Mouse (Mus musculus): Measurements from ENCODE around the gene Pkn1. TPM values are rescaled to one million over a fixed set of nuclear protein-coding genes. Genes with fewer than 3 reads are reported as not detected.
A peak's percentile ranks its signal among the peaks of the same experiment; 100 is the strongest.

Pkn1 gene
- polyA plus RNA-seq, 1 experiment from 2014 or later, result 21.5 TPM

DNA sequence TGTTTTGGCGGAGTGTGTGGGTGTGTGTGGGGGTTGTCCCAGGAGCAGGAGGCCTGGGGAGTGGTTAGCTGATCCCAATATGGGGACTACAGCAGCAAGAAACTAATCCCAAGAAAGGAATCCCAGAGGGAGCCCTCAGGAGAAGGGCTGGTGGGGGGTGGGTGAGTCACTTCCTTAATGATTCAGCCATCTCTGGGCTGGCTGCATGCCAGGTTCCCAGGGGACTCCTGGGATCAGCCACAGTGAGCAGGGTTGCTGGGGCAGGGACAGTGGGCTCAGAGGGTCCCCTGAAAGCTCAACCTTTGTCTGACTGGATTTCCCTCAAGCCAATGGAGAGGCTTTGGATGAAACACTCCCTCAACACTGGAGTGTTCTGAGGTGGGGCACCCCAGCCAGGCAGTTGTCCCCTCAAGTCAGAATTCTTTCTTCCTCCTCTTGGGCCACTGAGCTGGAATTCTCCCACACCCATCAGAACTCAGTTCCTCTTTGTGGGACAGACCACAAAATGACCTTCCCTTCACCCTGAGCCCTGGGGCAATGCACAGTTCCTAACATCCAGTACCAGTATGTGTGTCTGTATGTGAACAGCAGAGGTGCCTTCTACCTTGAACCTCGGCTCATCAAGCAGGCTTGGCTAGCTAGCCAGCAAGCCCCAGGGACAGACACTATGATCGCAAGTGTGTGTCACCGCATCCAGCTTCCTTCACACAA, 39.0 kb upstream of the Pkn1 start:
- 80% methylated on average over 4 of the region's 4 CpGs for WGBS
- H3K9me3 ChIP-seq, result no peaks in the 10 kb centered on the region
- DNase-seq (ENCODE audit: low spot score), result no peak
- H3K27me3 ChIP-seq (ENCODE audit: insufficient read depth, poor library complexity, severe bottlenecking), result peaks cover 17% of the 10 kb centered on the region; the same call in 1 of the 2 replicates
- no peaks in the 10 kb centered on the region for H3K36me3 ChIP-seq
- peak overlapping the region; percentile 49; the same call in 1 of the 2 replicates for H3K27ac ChIP-seq
- no peak overlapping the region for H3K4me3 ChIP-seq
- H3K4me1 ChIP-seq, result peaks cover 38% of the 10 kb centered on the region

DNA sequence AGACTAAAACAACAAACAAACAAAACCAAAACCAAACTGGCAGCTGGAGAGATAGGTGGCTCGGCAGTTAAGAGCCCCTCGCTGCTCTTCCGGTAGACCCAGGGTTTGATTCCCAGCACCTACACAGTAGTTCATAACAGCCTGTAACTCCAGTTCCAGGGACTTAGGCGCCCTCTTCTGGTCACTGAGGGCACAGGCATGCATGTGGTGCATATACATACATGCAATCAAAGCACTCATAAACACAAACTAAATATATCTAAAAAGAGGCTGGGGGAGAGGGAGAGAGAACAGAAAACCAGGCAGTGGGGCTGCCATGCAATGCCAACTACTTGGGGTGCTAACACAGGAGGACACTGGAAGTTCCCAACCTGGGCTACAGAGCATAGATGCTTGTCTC, 38.4 kb upstream of the Pkn1 start:
- Histone ChIP-seq H3K27me3 (ENCODE audit: insufficient read depth, poor library complexity, severe bottlenecking) (peaks cover 14% of the 10 kb centered on the region; the same call in 1 of the 2 replicates), H3K36me3 (no peaks in the 10 kb centered on the region), H3K4me3 (no peak overlapping the region), H3K4me1 (peaks cover 38% of the 10 kb centered on the region), H3K9me3 (no peaks in the 10 kb centered on the region), H3K27ac (no peak overlapping the region)
- 92% methylated on average over 4 of the region's 4 CpGs for WGBS
- DNase-seq (ENCODE audit: low spot score), result no peak

DNA sequence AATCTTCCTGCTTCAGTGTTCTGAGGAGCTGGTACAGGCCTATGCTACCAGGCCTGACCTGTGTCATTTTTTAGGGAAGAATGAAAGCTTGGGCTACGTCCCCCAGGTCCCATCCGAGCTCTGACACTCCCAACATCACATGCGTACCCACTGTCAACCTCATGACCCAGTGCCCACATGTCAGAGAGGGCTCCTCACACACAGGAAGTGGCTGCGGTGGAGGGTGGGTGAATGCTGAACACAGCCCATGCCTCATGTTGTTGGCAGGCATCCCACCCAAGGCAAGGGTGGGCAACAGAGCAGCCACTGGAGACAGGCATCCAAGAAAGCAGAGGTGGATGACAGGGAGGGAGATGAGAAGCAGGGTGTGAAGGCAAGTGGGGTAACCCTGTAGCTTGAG, 37.7 kb upstream of the Pkn1 start:
- H3K36me3 ChIP-seq, result peaks cover 4% of the 10 kb centered on the region; the same call in 1 of the 2 replicates
- no peak overlapping the region for H3K4me3 ChIP-seq
- no peak overlapping the region for H3K27ac ChIP-seq
- H3K27me3 ChIP-seq (ENCODE audit: insufficient read depth, poor library complexity, severe bottlenecking), result peaks cover 8% of the 10 kb centered on the region; the same call in 1 of the 2 replicates
- no peak for DNase-seq (ENCODE audit: low spot score)
- 91% methylated on average over 4 of the region's 4 CpGs for WGBS
- H3K9me3 ChIP-seq, result no peaks in the 10 kb centered on the region
- H3K4me1 ChIP-seq, result peaks cover 38% of the 10 kb centered on the region

DNA sequence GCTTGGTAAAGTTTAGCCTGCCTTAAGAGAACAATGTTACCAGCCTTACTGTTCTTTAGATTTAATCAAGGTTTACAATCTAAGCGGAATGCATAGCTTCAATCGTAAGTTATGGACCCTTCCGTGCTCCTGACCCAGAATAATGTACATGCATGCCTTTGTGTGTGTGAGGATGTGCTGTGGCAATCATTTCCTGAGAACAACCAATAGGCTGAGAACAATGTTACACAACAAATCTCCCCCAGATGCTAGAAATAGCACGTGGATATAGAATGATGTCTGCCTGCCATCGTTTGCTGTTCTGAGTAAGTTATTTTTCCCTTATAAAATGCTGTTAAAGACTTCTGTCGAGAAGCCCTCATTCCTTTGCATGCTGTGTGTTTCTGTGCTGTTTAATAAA, 33.9 kb upstream of the Pkn1 start:
- no peak for DNase-seq (ENCODE audit: low spot score)
- peaks cover 13% of the 10 kb centered on the region for H3K4me1 ChIP-seq
- H3K4me3 ChIP-seq, result no peak overlapping the region
- 82% methylated on average over 6 of the region's 6 CpGs for WGBS
- H3K9me3 ChIP-seq, result no peaks in the 10 kb centered on the region
- H3K36me3 ChIP-seq, result peaks cover 20% of the 10 kb centered on the region; the same call in 1 of the 2 replicates
- peaks cover 6% of the 10 kb centered on the region; the same call in 1 of the 2 replicates for H3K27me3 ChIP-seq (ENCODE audit: insufficient read depth, poor library complexity, severe bottlenecking)
- H3K27ac ChIP-seq, result no peak overlapping the region

DNA sequence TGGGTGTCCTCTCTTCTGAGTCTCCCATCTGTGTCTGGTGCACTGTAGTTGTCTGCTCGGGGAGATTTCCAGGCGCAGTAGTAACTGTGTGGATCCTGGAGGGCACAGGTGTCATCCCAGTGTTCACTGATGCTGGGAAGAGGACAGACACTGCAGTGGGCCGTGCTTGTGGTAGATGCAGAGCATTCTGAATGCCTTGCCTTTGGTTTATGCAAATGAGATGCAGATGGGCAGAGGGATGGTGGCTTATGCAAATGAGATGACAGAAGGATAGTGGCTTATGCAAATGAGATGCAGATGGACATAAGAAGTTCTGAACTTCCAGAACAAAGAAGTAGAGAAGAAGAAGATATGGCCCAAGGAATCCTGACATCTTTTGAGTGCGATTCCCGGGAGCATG, 32.9 kb upstream of the Pkn1 start:
- 71% methylated on average over 5 of the region's 5 CpGs for WGBS
- peaks cover 23% of the 10 kb centered on the region; the same call in 1 of the 2 replicates for H3K36me3 ChIP-seq
- no peak for DNase-seq (ENCODE audit: low spot score)

DNA sequence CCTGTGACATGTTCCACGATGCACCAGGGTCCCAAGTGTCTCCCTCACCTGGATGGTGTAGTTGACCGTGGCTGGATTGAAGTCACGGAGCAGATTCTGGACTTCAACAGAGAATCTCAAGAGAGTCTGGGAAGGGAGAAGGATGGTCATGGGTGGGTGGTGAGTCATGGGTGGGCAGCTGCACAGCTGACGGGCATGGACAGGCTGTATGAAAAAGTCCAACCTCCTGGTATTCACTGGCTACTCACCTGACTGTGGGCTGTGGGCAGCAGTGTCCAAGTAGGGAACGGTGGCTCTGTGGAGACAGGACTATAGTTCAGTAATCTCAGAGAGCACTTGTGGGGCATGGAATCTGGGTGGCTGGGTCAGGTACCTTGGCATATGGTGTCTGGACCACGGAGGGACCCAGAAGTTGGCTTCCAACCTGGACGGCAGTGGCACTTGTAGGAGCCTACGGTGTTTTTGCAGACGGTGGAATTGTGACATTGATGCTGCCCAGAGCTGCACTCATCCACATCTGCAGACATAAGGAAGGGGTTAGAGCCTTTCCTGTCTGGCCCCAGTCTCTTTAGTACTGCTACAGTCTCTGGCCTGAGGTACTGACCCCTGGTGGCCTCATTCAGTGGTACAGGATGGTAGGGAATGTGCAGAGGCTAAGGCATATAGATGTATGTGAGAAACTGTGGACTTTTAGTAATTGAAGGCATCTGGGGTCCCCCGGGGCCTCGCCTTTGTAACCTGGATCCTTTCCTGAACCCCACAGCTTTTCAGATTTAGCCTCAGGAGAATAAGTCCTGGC, 30.2 kb upstream of the Pkn1 start:
- Histone ChIP-seq H3K4me3 (no peak overlapping the region), H3K36me3 (peaks cover 42% of the 10 kb centered on the region), H3K27ac (no peak overlapping the region), H3K27me3 (ENCODE audit: insufficient read depth, poor library complexity, severe bottlenecking) (peaks cover 4% of the 10 kb centered on the region; the same call in 1 of the 2 replicates), H3K4me1 (peaks cover 7% of the 10 kb centered on the region; the same call in 1 of the 2 replicates), H3K9me3 (no peaks in the 10 kb centered on the region)
- no peak for DNase-seq (ENCODE audit: low spot score)
- 67% methylated on average over 11 of the region's 11 CpGs for WGBS

More for the DNA sequence above, 32.9 kb upstream of the Pkn1 start:
- Histone ChIP-seq H3K4me1 (peaks cover 7% of the 10 kb centered on the region; the same call in 1 of the 2 replicates), H3K27ac (no peak overlapping the region), H3K9me3 (no peaks in the 10 kb centered on the region), H3K4me3 (no peak overlapping the region), H3K27me3 (ENCODE audit: insufficient read depth, poor library complexity, severe bottlenecking) (peaks cover 6% of the 10 kb centered on the region; the same call in 1 of the 2 replicates)

DNA sequence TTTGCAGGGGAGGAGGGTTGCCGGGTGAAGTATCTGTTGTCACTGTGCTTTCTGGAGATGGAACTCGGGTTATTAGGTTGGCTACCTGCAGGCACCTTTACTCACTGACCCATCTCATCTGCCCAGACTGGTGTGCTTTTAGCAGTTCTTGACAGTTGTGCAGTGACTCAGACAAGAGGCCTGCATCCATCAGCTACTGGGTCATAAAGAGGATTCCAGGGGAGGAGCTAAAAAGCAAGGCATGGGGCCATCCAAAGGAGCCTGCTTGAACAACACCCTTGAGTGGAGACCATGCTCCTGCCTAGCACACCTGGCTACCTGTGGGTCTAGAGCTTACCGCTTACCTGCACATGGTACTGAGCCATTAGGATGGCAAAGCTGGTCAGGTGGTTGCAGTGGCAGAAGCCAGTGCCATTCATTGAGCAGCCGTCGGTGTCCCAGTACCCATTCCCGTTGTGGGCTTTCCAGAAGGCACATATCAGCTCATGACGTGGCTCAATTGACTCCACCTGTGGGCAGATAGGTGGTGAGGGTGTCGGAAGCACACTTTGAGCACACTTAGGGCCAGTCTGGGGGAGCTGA, 26.6 kb upstream of the Pkn1 start:
- H3K4me3 ChIP-seq, result no peak overlapping the region
- 87% methylated on average over 8 of the region's 8 CpGs for WGBS
- H3K4me1 ChIP-seq, result peaks cover 7% of the 10 kb centered on the region; the same call in 1 of the 2 replicates
- no peak overlapping the region for H3K27ac ChIP-seq
- H3K27me3 ChIP-seq (ENCODE audit: insufficient read depth, poor library complexity, severe bottlenecking), result no peaks in the 10 kb centered on the region
- H3K9me3 ChIP-seq, result no peaks in the 10 kb centered on the region
- H3K36me3 ChIP-seq, result peaks cover 69% of the 10 kb centered on the region
- no peak for DNase-seq (ENCODE audit: low spot score)

DNA sequence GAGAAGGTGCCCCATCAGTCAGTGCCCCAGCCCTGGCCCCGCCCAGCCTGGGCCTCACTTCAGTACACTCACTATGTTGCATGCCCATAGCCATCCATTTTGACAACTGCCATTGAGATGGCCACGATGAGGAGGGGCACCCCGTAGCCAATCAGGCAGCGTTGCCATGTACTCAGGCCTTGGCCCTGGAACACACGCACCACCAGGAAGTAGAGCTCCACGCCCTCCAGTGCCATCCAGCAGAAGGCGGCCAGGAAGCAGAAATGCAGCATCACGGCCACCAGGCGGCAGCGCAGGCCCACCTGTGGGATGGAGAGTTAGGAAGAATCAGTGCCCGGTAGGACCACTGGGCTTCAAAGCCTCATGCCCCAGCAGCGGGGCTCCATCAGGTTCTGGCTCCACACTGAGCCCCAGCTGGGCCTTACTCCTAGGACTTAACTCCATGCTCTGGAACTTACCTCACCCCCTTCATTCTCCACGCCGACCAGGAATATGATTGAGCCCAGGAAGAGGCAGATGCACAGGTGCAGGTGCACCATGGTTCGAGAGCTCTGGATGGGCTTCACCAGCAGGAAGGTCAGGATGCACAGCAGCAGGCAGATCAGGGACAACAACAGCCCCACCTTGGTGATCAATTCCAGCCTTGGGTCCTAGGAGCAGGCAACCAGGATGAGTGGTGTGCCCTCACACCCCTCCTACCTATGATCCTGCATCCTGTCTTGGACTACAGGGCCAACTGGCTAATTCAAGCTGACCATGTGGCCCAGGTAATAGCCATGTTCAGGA, 25.9 kb upstream of the Pkn1 start:
- Histone ChIP-seq H3K4me1 (peaks cover 7% of the 10 kb centered on the region; the same call in 1 of the 2 replicates), H3K4me3 (no peak overlapping the region), H3K36me3 (peaks cover 76% of the 10 kb centered on the region), H3K27me3 (ENCODE audit: insufficient read depth, poor library complexity, severe bottlenecking) (no peaks in the 10 kb centered on the region), H3K27ac (no peak overlapping the region), H3K9me3 (no peaks in the 10 kb centered on the region)
- peak; percentile 88 for DNase-seq (ENCODE audit: low spot score)
- WGBS, result 59% methylated on average over 15 of the region's 15 CpGs

DNA sequence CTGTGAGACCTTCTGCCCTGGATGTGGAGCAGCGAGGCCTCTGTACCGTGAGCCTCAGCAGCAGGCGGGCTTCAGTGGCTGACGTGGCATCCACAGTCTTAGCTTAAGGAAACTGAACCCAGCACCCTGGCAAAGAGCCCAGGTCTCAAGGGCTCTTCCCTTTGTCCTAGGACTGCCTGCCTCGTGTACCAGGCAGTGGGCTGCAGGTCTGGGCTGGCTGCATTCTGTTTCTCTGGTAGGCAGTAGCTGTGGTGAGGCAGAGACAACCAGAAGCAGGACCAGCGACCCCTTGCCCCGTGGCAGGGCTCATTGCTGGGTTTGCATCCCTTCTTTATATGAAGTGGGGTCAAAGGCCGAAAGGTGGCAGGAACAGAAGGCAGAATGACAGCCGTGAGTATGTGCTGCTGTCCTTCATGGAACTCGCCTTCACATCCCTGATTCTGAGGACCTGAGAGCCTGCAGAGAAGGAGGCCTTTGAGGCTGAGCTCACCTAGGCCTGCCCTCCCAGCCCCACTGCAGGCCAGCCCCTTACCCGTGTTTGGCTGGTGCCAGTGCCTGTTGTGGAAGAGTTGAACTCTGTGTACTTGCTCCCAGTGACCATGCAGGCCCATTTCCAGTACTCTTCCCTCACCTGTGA, 24.6 kb upstream of the Pkn1 start:
- Histone ChIP-seq H3K4me3 (no peak overlapping the region), H3K27me3 (ENCODE audit: insufficient read depth, poor library complexity, severe bottlenecking) (no peaks in the 10 kb centered on the region), H3K36me3 (peaks cover 84% of the 10 kb centered on the region), H3K27ac (no peak overlapping the region), H3K9me3 (no peaks in the 10 kb centered on the region), H3K4me1 (no peaks in the 10 kb centered on the region)
- 85% methylated on average over 11 of the region's 11 CpGs for WGBS
- DNase-seq (ENCODE audit: low spot score), result no peak

DNA sequence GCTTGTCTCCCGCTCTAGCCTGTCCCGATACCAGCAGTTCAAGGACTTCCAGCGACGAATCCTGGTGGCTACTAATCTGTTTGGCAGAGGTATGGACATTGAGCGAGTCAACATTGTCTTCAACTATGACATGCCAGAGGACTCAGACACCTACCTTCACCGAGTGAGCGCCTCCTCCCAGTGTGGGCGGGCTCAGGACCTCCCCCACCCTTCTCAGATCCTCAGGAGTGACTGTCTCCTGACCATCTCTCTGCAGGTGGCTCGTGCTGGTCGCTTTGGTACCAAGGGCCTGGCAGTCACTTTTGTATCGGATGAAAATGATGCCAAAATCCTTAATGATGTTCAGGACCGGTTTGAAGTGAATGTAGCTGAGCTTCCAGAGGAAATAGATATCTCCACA, 23.7 kb upstream of the Pkn1 start:
- Histone ChIP-seq H3K4me3 (no peak overlapping the region), H3K9me3 (no peaks in the 10 kb centered on the region), H3K36me3 (peaks cover 75% of the 10 kb centered on the region), H3K27me3 (ENCODE audit: insufficient read depth, poor library complexity, severe bottlenecking) (no peaks in the 10 kb centered on the region), H3K27ac (no peak overlapping the region), H3K4me1 (no peaks in the 10 kb centered on the region)
- 88% methylated on average over 12 of the region's 12 CpGs for WGBS
- DNase-seq (ENCODE audit: low spot score), result no peak

DNA sequence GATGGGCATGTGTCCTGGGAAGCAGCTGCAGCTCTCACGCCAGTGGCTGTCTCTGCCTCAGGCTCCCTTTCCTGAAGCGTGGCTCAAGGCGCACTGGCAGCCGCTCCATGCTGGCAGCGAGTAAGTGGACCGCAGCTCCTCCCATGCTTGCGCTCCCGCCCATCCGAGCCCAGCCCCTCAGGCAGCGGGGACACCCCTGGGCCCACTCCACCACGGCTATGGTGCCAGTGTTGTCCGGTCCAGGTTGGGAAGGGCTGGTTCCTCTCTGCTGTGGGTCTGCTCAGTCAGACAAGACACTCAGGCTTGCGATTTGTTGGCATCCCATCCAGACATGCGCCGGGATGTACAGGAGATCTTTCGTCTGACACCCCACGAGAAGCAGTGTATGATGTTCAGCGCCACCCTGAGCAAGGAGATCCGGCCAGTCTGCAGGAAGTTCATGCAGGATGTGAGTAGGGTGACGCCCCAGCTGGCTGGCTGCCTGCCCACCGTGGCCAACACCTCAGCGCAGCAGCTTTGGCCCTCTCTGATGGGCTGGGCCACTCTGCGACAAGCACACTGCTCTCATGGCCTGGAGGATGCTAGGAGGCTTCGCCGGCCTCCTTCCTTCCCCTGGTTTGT, 22.5 kb upstream of the Pkn1 start:
- no peaks in the 10 kb centered on the region for H3K9me3 ChIP-seq
- H3K27ac ChIP-seq, result no peak overlapping the region
- no peak overlapping the region for H3K4me3 ChIP-seq
- peaks cover 10% of the 10 kb centered on the region for H3K4me1 ChIP-seq
- 88% methylated on average over 25 of the region's 25 CpGs for WGBS
- peaks cover 74% of the 10 kb centered on the region for H3K36me3 ChIP-seq
- H3K27me3 ChIP-seq (ENCODE audit: insufficient read depth, poor library complexity, severe bottlenecking), result no peaks in the 10 kb centered on the region
- DNase-seq (ENCODE audit: low spot score), result no peak

DNA sequence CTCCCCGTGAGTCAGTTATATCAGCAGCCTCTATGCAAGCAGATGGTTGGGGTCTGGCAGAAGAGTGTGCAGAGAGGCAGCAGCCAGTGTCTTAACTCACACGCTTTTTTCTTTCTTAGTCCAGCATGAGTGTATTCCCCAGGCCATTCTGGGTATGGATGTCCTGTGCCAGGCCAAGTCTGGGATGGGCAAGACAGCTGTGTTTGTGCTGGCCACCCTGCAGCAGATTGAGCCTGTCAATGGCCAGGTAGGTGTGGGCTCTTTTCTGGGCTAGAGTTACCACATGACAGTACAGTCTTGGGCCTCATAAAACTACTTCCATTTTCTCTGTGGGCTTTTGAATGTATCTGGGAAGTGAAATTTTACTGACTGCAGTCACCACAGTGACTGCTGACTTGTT, 20.7 kb upstream of the Pkn1 start:
- no peaks in the 10 kb centered on the region for H3K27me3 ChIP-seq (ENCODE audit: insufficient read depth, poor library complexity, severe bottlenecking)
- WGBS, result 88% methylated on average over 2 of the region's 2 CpGs
- H3K4me3 ChIP-seq, result no peak overlapping the region
- peaks cover 16% of the 10 kb centered on the region for H3K4me1 ChIP-seq
- H3K9me3 ChIP-seq, result no peaks in the 10 kb centered on the region
- H3K27ac ChIP-seq, result no peak overlapping the region
- DNase-seq (ENCODE audit: low spot score), result no peak
- peaks cover 60% of the 10 kb centered on the region for H3K36me3 ChIP-seq
